Mouse (Mus musculus) small intestine, adult 2 months (tissue): ENCODE data around the gene Cars2.

Experiments used
- CTCF ChIP-seq: fragments of 200-500 bp; IDR thresholded peaks from 2 replicates; pipeline ENCODE4 v1.5.1; 2012; ENCODE audit warnings: low read depth, mild to moderate bottlenecking, control low read depth, inconsistent platforms, low read length, moderate library complexity, mixed read lengths; ENCODE audit not compliant: insufficient replicate concordance, insufficient read length; ENCODE audit errors: extremely low read depth
- POLR2A ChIP-seq: fragments of 200-500 bp; IDR thresholded peaks from 2 replicates; pipeline ENCODE4 v1.6.1; 2012; ENCODE audit warnings: low read depth, mild to moderate bottlenecking, control low read depth, inconsistent platforms, low read length, moderate library complexity

DNA sequence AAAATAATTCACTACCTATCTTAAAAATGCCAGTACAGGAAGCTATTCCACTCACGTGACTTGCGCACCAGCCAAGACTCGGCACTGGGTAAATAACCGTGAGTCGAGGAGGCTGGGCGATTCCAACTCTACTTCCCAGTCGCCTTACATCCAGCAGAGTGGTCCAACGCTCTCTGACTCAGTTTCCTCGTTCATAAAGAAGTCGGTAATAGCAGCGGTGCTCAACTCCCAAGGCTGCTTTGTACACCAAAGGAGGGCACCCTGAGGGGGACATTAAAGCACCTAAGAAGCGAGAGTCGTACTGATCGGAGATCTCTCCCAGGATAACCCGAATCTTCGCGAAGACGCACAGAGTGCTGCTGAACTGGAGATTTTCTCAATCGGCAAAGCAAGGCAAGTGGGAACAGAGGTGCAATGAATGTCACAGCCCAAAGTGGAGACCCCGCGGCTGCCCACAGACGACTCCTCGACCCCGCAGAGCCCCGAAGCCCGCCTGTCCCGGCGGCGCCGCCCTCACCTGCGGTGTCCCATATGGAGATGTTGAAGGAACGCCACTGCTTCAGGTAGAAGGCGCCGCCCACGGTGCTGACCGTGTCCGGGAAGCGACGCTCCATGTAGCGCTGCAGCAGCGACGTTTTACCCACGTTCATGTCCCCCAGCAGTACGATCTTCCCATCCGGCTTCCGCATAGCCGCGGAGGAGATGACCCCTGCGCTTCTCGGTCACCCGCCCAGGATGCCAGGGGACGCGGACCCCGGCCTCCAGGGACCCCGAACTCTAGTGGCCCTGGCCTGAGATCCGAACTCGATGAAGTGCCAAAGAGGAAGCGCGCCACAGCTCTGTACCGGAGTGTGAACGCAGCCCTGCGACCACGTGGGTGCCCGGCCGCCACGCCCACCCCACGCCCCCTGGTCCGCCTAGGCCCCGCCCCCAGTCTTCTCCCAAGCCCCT, 72.5 kb downstream of the Cars2 start, which contains the start of gene Rab20:
- TF ChIP-seq CTCF, result no peak
- TF ChIP-seq POLR2A, result peak; percentile 39; the same call in 1 of the 2 replicates
